Mouse (Mus musculus) hindbrain, embryonic 16.5 days (tissue): ENCODE results near the gene Idh3a. TPM values are rescaled to one million over a fixed set of nuclear protein-coding genes. Genes with fewer than 3 reads are reported as not detected.

Source experiments
- ATAC-seq: fragments of 200-750 bp; cut with Nextera tagmentation; 2 replicates; pipeline ENCODE4 v1.8.0; 2017; ENCODE audit warnings: moderate TSS enrichment, moderate library complexity
- H3K27ac ChIP-seq: fragments of 300-500 bp; sonication (generic); 2 replicates; pipeline ENCODE4 v1.5.1; 2014; ENCODE audit warnings: low read depth, mild to moderate bottlenecking, control low read depth, low read length, moderate library complexity
- H3K27me3 ChIP-seq: fragments of 300-500 bp; sonication (generic); replicated peaks from 2 replicates; pipeline ENCODE4 v1.6.1; 2014; ENCODE audit warnings: low read length; ENCODE audit not compliant: control insufficient read depth, insufficient read depth
- H3K36me3 ChIP-seq: fragments of 300-500 bp; sonication (generic); 2 replicates; pipeline ENCODE4 v1.6.1; 2014; ENCODE audit warnings: mild to moderate bottlenecking, low read length, moderate library complexity, mixed read lengths; ENCODE audit not compliant: control insufficient read depth, insufficient read depth
- H3K4me1 ChIP-seq: fragments of 300-500 bp; sonication (generic); 2 replicates; pipeline ENCODE4 v1.6.1; 2014; ENCODE audit warnings: low read depth, low read length; ENCODE audit not compliant: control insufficient read depth, insufficient read depth
- H3K4me2 ChIP-seq: fragments of 300-500 bp; sonication (generic); 2 replicates; pipeline ENCODE4 v1.6.1; 2014; ENCODE audit warnings: mild to moderate bottlenecking, low read length, control low read depth, moderate library complexity
- H3K4me3 ChIP-seq: fragments of 300-500 bp; sonication (generic); 2 replicates; pipeline ENCODE4 v1.5.1; 2014; ENCODE audit warnings: mild to moderate bottlenecking, low read length, control low read depth, moderate library complexity
- H3K9ac ChIP-seq: fragments of 300-500 bp; sonication (generic); 2 replicates; pipeline ENCODE4 v1.6.1; 2014; ENCODE audit warnings: low read depth, mild to moderate bottlenecking, control low read depth, low read length, moderate library complexity
- H3K9me3 ChIP-seq: fragments of 300-500 bp; sonication (generic); 2 replicates; pipeline ENCODE4 v1.6.1; 2014; ENCODE audit warnings: mild to moderate bottlenecking, low read length, moderate library complexity; ENCODE audit not compliant: control insufficient read depth
- WGBS: fragments of 180-500 bp; shearing (Covaris S2); extraction: QIAGEN DNeasy Blood & Tissue Kit; methylation state at CpG from one replicate; pipeline ENCODE4 v1.1.7; 2014; 5-methylcytosine and 5-hydroxymethylcytosine counted together
- polyA plus RNA-seq: library from polyadenylated mRNA; unstranded; fragments of >200 nt; fragmentation: Nextera tagmentation; extraction: Ambion mirVana; gene quantifications from 2 replicates; pipeline ENCODE4 v1.2.1, GENCODE M21; 2015

The Idh3a gene
- polyA plus RNA-seq, 1 experiment from 2014 or later = 191 TPM

DNA sequence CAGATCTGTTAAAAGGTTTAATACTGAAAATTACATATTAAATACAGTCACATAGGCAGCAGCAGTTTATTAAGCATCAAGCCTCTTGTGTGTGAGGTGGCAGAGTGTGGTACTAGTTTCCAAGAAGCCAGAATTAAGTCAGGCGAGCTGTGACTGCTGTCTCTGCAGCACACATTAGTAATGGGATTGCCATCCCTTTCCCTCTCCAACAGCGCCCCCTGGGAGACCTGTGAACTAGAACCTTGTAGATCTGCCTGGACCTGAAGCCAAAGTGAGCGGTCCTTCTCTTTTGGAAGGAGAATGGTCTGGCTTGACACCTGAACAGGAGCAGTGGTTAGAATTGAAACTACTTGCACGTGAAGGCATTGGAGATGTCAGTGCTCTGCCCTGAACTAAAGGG is 18.8 kb downstream of the Idh3a start:
- no peak for ATAC-seq
- Histone ChIP-seq H3K9ac (no peak overlapping the region), H3K27ac (no peak overlapping the region), H3K4me2 (no peak overlapping the region), H3K27me3 (no peaks in the 10 kb centered on the region), H3K36me3 (peaks cover 35% of the 10 kb centered on the region), H3K9me3 (no peaks in the 10 kb centered on the region), H3K4me3 (no peak overlapping the region), H3K4me1 (no peaks in the 10 kb centered on the region)
- 54% methylated on average over 4 of the region's 4 CpGs for WGBS

DNA sequence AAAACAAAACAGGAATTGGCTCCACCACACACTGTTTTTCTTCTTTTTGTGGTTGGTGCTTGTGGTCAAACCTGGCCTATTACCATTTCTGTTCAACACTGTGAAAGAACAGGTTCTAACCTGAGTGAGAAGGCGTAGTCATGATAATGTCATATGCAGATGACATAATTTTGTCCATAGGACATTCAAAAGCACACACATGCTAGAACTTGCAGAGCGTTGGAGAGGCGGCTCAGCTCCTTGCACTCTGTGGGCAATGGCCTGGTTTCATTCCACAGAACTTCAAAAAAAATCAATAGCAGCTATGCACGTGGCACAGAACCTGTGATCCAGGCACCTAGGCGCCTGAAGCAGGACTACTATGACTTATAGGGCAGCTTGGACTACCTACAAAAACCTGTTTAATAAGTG is 26.7 kb downstream of the Idh3a start:
- no peak overlapping the region for H3K4me2 ChIP-seq
- 90% methylated on average over 5 of the region's 5 CpGs for WGBS
- no peak overlapping the region for H3K4me3 ChIP-seq

DNA sequence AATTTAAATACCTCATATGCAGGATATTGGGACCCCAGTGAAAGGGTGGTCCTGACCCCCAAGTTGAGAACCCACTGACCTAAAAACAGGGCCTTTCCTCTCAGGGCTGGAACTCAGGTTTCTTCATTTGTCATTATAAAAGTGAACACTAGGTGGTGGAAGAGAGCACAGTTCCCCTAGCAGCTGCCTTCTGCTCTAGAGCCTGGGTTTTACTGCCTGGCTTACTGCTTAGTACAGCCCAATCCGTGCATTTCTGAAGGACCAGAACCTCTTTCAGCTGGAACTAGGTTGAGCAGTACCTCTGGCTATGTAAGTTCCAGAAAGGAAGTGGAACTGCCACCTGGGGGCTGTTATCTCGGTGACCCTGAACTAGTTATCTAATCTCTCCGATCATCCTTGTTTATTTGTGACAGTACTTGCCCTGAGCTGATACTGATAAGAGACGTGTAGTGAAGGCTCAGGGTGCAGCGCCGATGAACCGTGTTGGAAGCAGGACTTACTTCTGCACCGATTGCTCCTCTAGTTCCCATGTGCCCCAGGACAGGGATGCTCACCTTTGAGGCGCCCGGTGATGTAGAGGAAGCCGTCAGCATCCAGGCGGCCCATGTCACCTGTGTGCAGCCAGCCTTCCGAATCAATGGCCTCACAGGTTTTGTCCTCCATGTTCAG is 28.2 kb downstream of the Idh3a start:
- no peak overlapping the region for H3K9ac ChIP-seq
- no peaks in the 10 kb centered on the region for H3K27me3 ChIP-seq
- no peaks in the 10 kb centered on the region for H3K36me3 ChIP-seq
- no peaks in the 10 kb centered on the region for H3K9me3 ChIP-seq
- peak; percentile 65; the same call in 1 of the 2 replicates for ATAC-seq
- no peak overlapping the region for H3K27ac ChIP-seq
- no peaks in the 10 kb centered on the region for H3K4me1 ChIP-seq
- H3K4me3 ChIP-seq = no peak overlapping the region
- H3K4me2 ChIP-seq = no peak overlapping the region
- 72% methylated on average over 13 of the region's 13 CpGs for WGBS

More for the DNA sequence above, 26.7 kb downstream of the Idh3a start:
- no peak overlapping the region for H3K9ac ChIP-seq
- H3K4me1 ChIP-seq = no peaks in the 10 kb centered on the region
- no peak for ATAC-seq
- no peaks in the 10 kb centered on the region for H3K27me3 ChIP-seq
- no peak overlapping the region for H3K27ac ChIP-seq
- no peaks in the 10 kb centered on the region for H3K36me3 ChIP-seq
- no peaks in the 10 kb centered on the region for H3K9me3 ChIP-seq

DNA sequence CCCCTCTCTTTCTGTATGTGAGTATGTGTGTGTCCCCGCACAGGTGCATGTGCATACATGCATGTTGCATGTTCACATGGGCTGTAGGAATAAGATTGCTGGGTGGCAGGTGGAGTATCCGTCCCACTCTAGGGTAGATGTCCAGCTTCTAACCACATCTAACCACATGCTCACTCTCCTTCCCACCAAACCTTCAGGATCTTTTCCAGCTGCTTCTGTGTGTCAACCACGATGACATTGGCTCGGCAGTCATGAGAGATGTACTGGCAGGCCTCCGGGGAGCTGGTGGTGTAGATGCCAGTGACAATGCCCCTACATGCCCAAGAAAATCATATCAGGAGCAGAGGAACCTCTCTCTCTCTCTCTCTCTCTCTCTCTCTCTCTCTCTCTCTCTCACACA is 41.1 kb downstream of the Idh3a start:
- H3K4me2 ChIP-seq = no peak overlapping the region
- no peak overlapping the region for H3K27ac ChIP-seq
- H3K36me3 ChIP-seq = no peaks in the 10 kb centered on the region
- ATAC-seq = no peak
- no peaks in the 10 kb centered on the region for H3K9me3 ChIP-seq
- 95% methylated on average over 5 of the region's 5 CpGs for WGBS
- no peak overlapping the region for H3K4me3 ChIP-seq
- H3K4me1 ChIP-seq = no peaks in the 10 kb centered on the region
- H3K27me3 ChIP-seq = no peaks in the 10 kb centered on the region
- H3K9ac ChIP-seq = no peak overlapping the region

DNA sequence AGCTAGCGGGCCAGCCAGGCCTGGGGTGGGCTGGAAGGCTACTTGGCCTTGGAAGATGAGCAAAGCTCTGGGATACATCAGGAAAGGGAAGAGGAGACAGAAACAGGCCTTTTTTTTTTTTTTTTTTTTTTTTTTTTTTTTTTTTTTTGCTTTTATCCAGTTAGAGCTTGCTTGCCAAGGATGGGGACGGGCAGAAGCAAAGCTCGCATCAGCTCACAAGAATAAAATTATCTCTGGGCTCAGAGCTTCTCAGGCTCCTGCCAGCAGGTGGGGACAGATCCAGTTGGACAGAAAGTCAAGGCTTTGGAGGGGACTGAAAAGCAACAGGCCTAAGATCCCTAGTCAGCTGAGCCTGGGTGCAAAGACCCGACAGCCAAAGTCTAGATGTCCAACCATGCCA is 42.6 kb downstream of the Idh3a start:
- H3K36me3 ChIP-seq = no peaks in the 10 kb centered on the region
- H3K9me3 ChIP-seq = no peaks in the 10 kb centered on the region
- H3K4me1 ChIP-seq = no peaks in the 10 kb centered on the region
- H3K27me3 ChIP-seq = no peaks in the 10 kb centered on the region
- H3K4me2 ChIP-seq = no peak overlapping the region
- ATAC-seq = no peak
- no peak overlapping the region for H3K9ac ChIP-seq
- no peak overlapping the region for H3K27ac ChIP-seq
- 74% methylated on average over 4 of the region's 4 CpGs for WGBS
- H3K4me3 ChIP-seq = no peak overlapping the region

DNA sequence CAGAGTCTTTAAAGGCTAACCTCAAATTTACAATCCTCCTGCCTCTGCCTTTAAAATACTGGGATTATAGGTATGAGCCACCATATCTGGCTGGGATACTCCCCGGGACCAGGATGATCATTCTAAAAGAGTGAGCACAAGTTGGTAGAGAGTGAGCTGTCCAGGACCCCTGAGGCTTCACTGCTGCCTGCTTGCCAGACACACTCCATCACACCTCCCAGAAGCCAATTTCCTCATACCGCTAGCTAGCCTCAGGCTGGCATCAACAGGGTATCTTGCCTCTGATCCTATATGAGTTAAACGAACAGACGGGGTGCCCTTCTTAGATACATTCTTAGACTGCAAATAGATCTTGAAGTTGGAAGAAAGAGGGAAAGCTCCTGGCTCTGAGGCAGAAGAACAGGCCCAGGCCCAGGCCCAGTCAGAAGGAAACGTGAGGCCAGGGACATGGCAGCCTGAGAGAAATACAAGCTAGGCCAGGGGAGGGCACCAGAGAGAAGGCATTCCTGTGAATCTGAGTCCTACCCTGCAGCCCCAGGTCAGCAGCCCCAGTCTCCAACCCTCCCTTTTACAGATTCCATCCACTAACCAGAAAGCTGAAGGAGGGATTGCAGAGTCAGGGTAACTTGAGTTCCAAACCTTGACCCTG is 43.6 kb downstream of the Idh3a start:
- Histone ChIP-seq H3K27ac (no peak overlapping the region), H3K9me3 (no peaks in the 10 kb centered on the region), H3K4me2 (no peak overlapping the region), H3K36me3 (no peaks in the 10 kb centered on the region), H3K27me3 (no peaks in the 10 kb centered on the region), H3K4me3 (no peak overlapping the region), H3K4me1 (no peaks in the 10 kb centered on the region), H3K9ac (no peak overlapping the region)
- ATAC-seq = no peak
- WGBS = 67% methylated on average over 5 of the region's 5 CpGs

DNA sequence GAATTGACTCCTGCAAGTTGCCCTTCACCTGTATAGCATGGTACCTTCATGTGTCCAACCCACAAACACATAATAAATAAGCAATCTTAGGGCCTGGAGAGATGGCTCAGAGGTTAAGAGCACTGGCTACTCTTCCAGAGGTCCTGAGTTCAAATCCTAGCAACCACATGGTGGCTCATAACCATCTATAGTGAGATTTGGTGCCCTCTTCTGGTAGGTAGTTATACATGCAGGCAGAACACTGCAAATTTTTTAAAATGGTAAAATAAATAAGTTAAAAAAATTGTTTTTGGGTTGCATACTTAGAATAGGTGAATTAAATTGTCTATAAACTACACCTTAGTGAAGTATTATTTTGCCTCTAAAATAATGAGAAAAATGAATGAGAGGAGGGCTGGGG is 44.8 kb downstream of the Idh3a start:
- ATAC-seq = no peak
- Histone ChIP-seq H3K4me3 (no peak overlapping the region), H3K4me1 (no peaks in the 10 kb centered on the region), H3K36me3 (no peaks in the 10 kb centered on the region), H3K9me3 (no peaks in the 10 kb centered on the region), H3K9ac (no peak overlapping the region), H3K27me3 (no peaks in the 10 kb centered on the region), H3K27ac (no peak overlapping the region), H3K4me2 (no peak overlapping the region)

DNA sequence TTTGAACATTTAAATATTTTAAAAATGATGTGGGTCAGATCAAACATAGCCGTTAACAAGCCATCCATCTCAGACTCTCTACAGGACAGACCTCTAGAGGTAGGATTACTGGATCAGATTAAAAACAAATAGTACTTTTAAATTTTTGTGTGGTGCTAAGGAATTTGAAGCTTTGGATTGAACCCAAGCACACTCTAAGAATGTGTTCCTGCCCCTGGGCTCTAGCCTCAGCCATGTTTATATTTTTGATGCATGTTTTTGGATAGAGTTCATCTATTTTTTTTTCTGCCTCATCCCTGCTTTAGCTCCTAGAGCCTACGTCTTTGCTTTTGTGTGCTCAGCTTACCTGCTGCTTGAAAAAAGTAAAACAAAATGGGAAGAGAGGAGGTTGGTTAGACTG is 47.3 kb downstream of the Idh3a start:
- no peaks in the 10 kb centered on the region for H3K36me3 ChIP-seq
- WGBS = 88% methylated on average over 2 of the region's 2 CpGs
- no peak overlapping the region for H3K27ac ChIP-seq
- H3K9me3 ChIP-seq = no peaks in the 10 kb centered on the region
- no peaks in the 10 kb centered on the region for H3K4me1 ChIP-seq
- ATAC-seq = no peak
- no peak overlapping the region for H3K4me2 ChIP-seq
- no peaks in the 10 kb centered on the region for H3K27me3 ChIP-seq
- H3K9ac ChIP-seq = no peak overlapping the region
- H3K4me3 ChIP-seq = no peak overlapping the region

DNA sequence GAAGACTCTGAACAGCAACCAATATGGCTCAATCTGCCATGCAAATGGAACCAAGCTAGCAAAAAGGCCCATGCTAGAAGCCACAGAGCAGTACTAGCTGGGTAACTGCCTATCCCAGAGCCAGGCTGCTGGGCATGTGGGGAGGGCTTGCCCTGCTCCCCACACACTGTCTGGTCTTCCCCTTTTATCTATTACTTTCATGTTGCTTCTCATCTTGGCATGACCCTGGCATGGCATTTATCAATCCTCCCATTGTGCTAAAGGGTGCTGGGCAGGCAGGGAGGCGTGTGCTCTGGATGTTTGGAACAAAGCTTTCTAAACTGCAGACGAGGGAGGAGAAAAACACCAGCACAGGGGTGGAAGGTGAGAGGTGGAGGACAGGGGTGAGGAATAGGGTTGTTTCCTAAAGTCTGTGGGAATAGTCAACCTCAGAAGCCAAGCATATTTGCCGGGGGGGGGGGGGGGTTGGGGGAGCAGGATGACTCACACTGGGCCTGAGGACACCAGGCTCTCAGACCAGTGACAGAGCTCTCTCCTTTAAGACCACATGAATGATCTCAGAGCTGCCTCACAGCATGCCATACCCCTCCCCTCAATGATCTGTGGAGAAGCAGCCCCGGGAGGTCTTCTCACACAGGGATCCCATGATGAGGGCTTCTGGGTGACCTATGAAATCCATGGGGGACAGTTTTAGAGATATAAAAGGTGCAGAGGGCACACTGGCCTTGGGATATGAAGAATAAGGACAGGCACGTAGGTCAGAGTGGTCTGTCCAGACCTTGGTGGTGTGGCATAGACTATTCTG is 51.6 kb downstream of the Idh3a start:
- Histone ChIP-seq H3K4me3 (no peak overlapping the region), H3K9ac (no peak overlapping the region), H3K9me3 (no peaks in the 10 kb centered on the region), H3K4me1 (no peaks in the 10 kb centered on the region; the same call in 1 of the 2 replicates), H3K36me3 (no peaks in the 10 kb centered on the region), H3K27ac (no peak overlapping the region), H3K27me3 (no peaks in the 10 kb centered on the region), H3K4me2 (no peak overlapping the region)
- ATAC-seq = no peak
- WGBS = 64% methylated on average over 4 of the region's 5 CpGs
